Mouse (Mus musculus): ENCODE results near the gene Mok.

GRCm38 (mm10) chr12:110813624-110814023, 27.1 kb downstream of the Mok start:
- TF ChIP-seq CTCF (IDR thresholded peaks at IDR 0.05; ENCODE audit: low read depth, low read length) (no peak), POLR2A (IDR thresholded peaks at IDR 0.05; ENCODE audit: borderline replicate concordance, low read depth, low read length) (no peak)

All from bone marrow macrophage, adult 2 months (primary cell).